Mouse (Mus musculus) C2C12 (cell line): ENCODE measurements at regions not wholly inside any gene's neighbourhood (a gene's known extent, or its start where the extent isn't known, plus 50 kb on each side); places are given as distances from the start of the nearest gene placed in this dataset.

Experiments
- H3K27me3 ChIP-seq: one replicate; pipeline ENCODE4 v1.6.1; 2011; ENCODE audit not compliant: control insufficient read depth, insufficient read depth, insufficient read length
- H3K36me3 ChIP-seq: one replicate; pipeline ENCODE4 v1.6.1; 2011; ENCODE audit not compliant: control insufficient read depth, insufficient read depth
- H3K4me3 ChIP-seq: one replicate; pipeline ENCODE4 v1.5.1; 2011; ENCODE audit warnings: mild to moderate bottlenecking, control low read depth; ENCODE audit not compliant: poor library complexity, insufficient read depth, severe bottlenecking
- H3K79me2 ChIP-seq: one replicate; pipeline ENCODE4 v1.6.1; 2011; ENCODE audit not compliant: control insufficient read depth, insufficient read depth
- H3K79me3 ChIP-seq: one replicate; pipeline ENCODE4 v1.6.1; 2011; ENCODE audit warnings: low read depth, control low read depth
- H3ac ChIP-seq: one replicate; pipeline ENCODE3; 2011; ENCODE audit warnings: low read depth; ENCODE audit not compliant: control insufficient read depth, insufficient read length
- CEBPB ChIP-seq: IDR thresholded peaks from one replicate; pipeline ENCODE4 v1.6.1; 2011; ENCODE audit warnings: low read depth, mild to moderate bottlenecking, control low read depth, moderate library complexity
- CTCF ChIP-seq: IDR thresholded peaks from one replicate; pipeline ENCODE4 v1.5.1; 2011; ENCODE audit not compliant: control insufficient read depth, insufficient read depth, insufficient read length
- FOSL1 ChIP-seq: IDR thresholded peaks from one replicate; pipeline ENCODE4 v1.8.0; 2011; ENCODE audit warnings: mild to moderate bottlenecking, low read length; ENCODE audit not compliant: poor library complexity, insufficient read depth, severe bottlenecking
- MAX ChIP-seq: IDR thresholded peaks from one replicate; pipeline ENCODE4 v1.6.1; 2011; ENCODE audit warnings: mild to moderate bottlenecking, control low read depth
- MYOD1 ChIP-seq: IDR thresholded peaks from one replicate; pipeline ENCODE4 v1.6.1; 2011; ENCODE audit warnings: low read depth; ENCODE audit not compliant: control insufficient read depth, insufficient read length
- MYOG ChIP-seq: IDR thresholded peaks from one replicate; pipeline ENCODE4 v1.6.1; 2011; ENCODE audit not compliant: control insufficient read depth, insufficient read length; ENCODE audit errors: extremely low read depth
- USF1 ChIP-seq: IDR thresholded peaks from one replicate; pipeline ENCODE4 v1.6.1; 2011; ENCODE audit warnings: low read depth, mild to moderate bottlenecking, control low read depth, moderate library complexity

- H3K36me3 ChIP-seq, result no peaks in the 10 kb centered on the region
- TF ChIP-seq USF1 (no peak), FOSL1 (no peak), MAX (no peak), MYOG (no peak), MYOD1 (no peak), CEBPB (no peak), CTCF (no peak)
- no peaks in the 10 kb centered on the region for H3K79me2 ChIP-seq
- no peak overlapping the region for H3ac ChIP-seq
- H3K27me3 ChIP-seq, result no peaks in the 10 kb centered on the region
- no peaks in the 10 kb centered on the region for H3K79me3 ChIP-seq
- H3K4me3 ChIP-seq, result no peak overlapping the region
These were observed 361.4 kb upstream of the Tenm4 start for GRCm38 (mm10) chr7:95809626-95810025.

- H3K36me3 ChIP-seq, result no peaks in the 10 kb centered on the region
- H3K27me3 ChIP-seq, result no peaks in the 10 kb centered on the region
- H3K79me2 ChIP-seq, result no peaks in the 10 kb centered on the region
- TF ChIP-seq CTCF, result no peak
- TF ChIP-seq MAX, result no peak
- no peak for TF ChIP-seq USF1
- no peak for TF ChIP-seq CEBPB
- no peak for TF ChIP-seq MYOD1
- TF ChIP-seq FOSL1, result no peak
- no peak for TF ChIP-seq MYOG
- no peaks in the 10 kb centered on the region for H3K79me3 ChIP-seq
- no peak overlapping the region for H3ac ChIP-seq
- no peak overlapping the region for H3K4me3 ChIP-seq
These were observed 360.9 kb upstream of the Tenm4 start for GRCm38 (mm10) chr7:95810096-95810495.

- no peaks in the 10 kb centered on the region for H3K79me3 ChIP-seq
- TF ChIP-seq USF1 (no peak), FOSL1 (no peak), MAX (no peak), CTCF (no peak), MYOD1 (no peak), CEBPB (no peak), MYOG (no peak)
- no peaks in the 10 kb centered on the region for H3K79me2 ChIP-seq
- no peaks in the 10 kb centered on the region for H3K27me3 ChIP-seq
- H3K4me3 ChIP-seq, result no peak overlapping the region
- H3K36me3 ChIP-seq, result no peaks in the 10 kb centered on the region
- no peak overlapping the region for H3ac ChIP-seq
These were observed 356.2 kb upstream of the Tenm4 start for GRCm38 (mm10) chr7:95814865-95815264.

GRCm38 (mm10) chr7:95823539-95823938 is 347.5 kb upstream of the Tenm4 start:
- Histone ChIP-seq H3ac (no peak overlapping the region), H3K36me3 (no peaks in the 10 kb centered on the region), H3K79me3 (no peaks in the 10 kb centered on the region), H3K4me3 (no peak overlapping the region), H3K79me2 (no peaks in the 10 kb centered on the region), H3K27me3 (no peaks in the 10 kb centered on the region)
- TF ChIP-seq MAX (no peak), CTCF (no peak), MYOG (no peak), CEBPB (no peak), MYOD1 (no peak), USF1 (no peak), FOSL1 (no peak)

GRCm38 (mm10) chr7:95829889-95830288 is 341.2 kb upstream of the Tenm4 start:
- no peak overlapping the region for H3K4me3 ChIP-seq
- no peak for TF ChIP-seq USF1
- peak; percentile 25 for TF ChIP-seq CEBPB
- H3K27me3 ChIP-seq, result no peaks in the 10 kb centered on the region
- no peaks in the 10 kb centered on the region for H3K79me2 ChIP-seq
- H3K79me3 ChIP-seq, result no peaks in the 10 kb centered on the region
- H3K36me3 ChIP-seq, result no peaks in the 10 kb centered on the region
- no peak overlapping the region for H3ac ChIP-seq

- Histone ChIP-seq H3K36me3 (no peaks in the 10 kb centered on the region), H3K79me3 (no peaks in the 10 kb centered on the region), H3K4me3 (no peak overlapping the region), H3K27me3 (no peaks in the 10 kb centered on the region), H3K79me2 (no peaks in the 10 kb centered on the region), H3ac (no peak overlapping the region)
- no peak for TF ChIP-seq MYOG
- TF ChIP-seq USF1, result no peak
- no peak for TF ChIP-seq CTCF
- no peak for TF ChIP-seq CEBPB
- TF ChIP-seq FOSL1, result no peak
- TF ChIP-seq MYOD1, result no peak
- no peak for TF ChIP-seq MAX
These were observed 336.7 kb upstream of the Tenm4 start for GRCm38 (mm10) chr7:95834236-95834919.
